Mouse (Mus musculus) adrenal gland, postnatal 4 days (tissue): ENCODE data around the gene Prdm4. TPM values are rescaled to one million over a fixed set of nuclear protein-coding genes. Genes with fewer than 3 reads are reported as not detected.
A peak's percentile ranks its signal among the peaks of the same experiment; 100 is the strongest.

Experiments
- DNase-seq, 2 experiments: peaks; one replicate each; pipeline ENCODE4 v3.0.0; 2021 to 2022; ENCODE audit warnings: low spot score in 2 of 2, mixed read lengths in 2 of 2
- total RNA-seq, 2 experiments: library from RNA; stranded (reverse); gene quantifications; 2 replicates each; pipeline ENCODE4 v1.2.3; 2021

Prdm4 gene
- total RNA-seq, 2 experiments from 2014 or later: 23.4 to 23.9 TPM

DNA sequence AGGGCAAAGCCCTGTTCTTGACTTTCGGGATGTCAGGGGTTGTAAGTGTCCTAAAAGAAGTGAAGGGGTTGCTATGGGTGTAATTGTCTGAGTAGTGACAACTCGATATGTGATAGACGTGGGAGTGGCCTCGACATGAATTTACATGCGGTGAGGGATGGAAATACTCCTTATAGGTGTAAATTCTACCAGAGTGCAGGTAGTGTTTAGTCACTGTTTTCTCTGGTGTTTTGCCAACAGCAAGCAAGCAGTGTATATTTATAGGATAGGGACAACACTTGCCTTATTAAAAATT is 44.5 kb downstream of the Prdm4 start:
- no peak for DNase-seq

DNA sequence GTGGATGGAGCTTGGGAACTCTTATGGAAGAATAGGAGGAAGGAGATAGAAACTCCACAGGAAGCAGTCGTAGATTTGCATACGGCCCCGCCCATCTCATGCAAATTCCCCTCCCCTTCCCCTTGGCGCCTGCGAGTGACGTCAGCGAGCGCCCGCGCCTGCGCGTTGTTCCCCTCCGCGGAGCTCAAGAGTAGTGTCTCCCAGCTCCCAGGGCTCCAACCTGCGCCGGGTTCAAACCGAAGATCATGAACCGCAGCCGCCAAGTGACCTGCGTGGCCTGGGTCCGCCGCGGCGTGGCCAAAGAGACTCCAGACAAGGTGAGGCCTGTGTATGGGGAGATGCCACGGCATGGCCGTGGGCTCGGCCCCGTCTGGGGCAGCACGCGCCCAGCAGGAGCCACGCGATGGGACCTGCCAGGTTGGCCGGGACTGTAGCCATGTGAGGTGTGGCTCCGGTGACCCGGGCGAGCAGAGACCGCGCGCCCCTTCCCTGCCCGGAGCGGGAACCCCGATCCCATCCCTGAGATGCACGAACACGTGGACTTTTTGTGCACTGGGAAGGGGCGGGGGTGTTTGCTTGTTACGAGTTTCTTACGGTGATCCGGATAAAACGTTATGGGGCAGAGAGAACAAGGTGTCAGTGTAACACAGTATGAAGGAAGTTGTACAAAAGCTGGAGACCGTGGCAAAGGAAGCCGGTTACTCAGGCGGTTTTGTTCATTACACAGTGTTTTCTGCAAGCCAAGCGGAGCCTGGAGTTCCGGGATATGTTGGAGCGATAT is 45.1 kb downstream of the Prdm4 start:
- peak; percentile 83 to 86 for DNase-seq

DNA sequence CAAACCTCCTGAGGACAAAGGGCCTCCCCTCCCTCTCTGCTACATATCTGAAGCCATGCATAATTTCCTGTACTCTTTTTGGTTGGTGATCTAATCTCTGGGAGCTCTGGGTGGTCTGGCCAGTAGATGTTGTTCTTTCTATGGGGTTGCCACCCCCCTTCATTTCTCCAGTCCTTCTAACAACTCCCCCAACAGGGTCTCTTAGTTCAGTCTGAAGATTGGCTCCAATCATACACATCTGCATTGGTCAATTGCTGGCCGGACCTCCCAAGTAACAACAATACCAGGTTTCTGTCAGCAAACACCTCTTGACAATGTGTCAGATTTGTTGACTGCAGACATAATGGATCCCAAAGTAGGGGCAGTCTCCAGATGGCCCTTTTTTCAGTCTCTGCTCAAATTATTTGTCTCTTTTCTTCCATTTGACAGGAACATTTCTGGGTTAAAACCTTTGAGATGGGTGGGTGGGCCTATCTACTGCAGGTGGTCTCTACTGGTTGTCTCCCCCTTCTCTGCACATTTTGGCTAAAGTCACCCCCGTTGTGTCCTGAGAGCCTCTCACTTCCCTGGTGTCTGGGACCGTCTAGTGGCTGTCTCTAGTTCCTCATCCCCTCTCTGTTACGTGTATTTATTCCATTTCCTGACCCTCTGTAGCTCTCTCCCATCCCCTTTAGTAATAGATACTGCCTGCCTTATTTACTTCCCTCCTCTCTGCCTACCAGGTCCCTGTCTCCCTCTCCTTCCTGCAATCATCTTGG is 70.7 kb downstream of the Prdm4 start:
- DNase-seq: no peak

Other genes with a start within 250 kb of the Prdm4 start
- 10 to 100 TPM; 23.6 to 28.0 TPM for gene Pwp1, start 87.6 kb downstream of the Prdm4 start, total RNA-seq
- under 1 TPM in 1 of 2 experiments, not detected in 1; 0.28 TPM for gene Ascl4, start 10.5 kb upstream of the Prdm4 start, total RNA-seq
- 100 to 1,000 TPM; 138 to 146 TPM for gene Rtcb, start 40.7 kb upstream of the Prdm4 start, total RNA-seq
- gene Bpifc, start 94.8 kb upstream of the Prdm4 start, total RNA-seq: under 1 TPM; 0.11 to 0.20 TPM
- 10 to 100 TPM; 34.7 to 35.3 TPM for gene Fbxo7, start 104.8 kb upstream of the Prdm4 start, total RNA-seq